Mouse (Mus musculus): ENCODE results near the gene Tmem80.

DNA sequence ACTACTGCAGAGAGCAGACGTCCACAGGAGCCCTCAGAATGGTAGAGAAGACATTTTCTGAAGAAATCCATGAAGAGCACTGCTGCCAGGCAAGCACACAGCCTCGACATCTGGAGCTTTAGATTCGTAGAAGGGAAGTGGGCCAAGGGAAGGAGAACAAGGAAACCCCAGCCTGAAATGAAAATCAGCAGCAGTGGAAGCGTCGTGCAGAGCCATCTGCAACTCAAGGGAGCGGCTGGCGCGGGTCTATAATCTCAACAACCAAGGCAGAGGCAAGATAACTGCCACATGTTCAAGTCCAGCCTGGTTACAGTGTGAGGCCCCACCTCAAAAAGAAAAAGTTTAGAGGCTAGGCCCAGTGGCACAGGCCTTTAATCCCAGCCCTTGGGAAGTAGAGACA lies 12.5 kb upstream of the Tmem80 start:
- no peak for TF ChIP-seq UBTF (IDR thresholded peaks at IDR 0.05; ENCODE audit: low read depth, low read length)
- no peak for TF ChIP-seq TCF12 (IDR thresholded peaks at IDR 0.05; ENCODE audit: low read depth, low read length)
- no peak for TF ChIP-seq POLR2A (IDR thresholded peaks at IDR 0.05; ENCODE audit: low read depth, low read length)
- no peak for TF ChIP-seq MXI1 (IDR thresholded peaks at IDR 0.05; ENCODE audit: low read depth, low read length)
- TF ChIP-seq CTCF (conservative IDR thresholded peaks at IDR 0.05 in 1 of 2, IDR thresholded peaks at IDR 0.05 in 1 of 2; ENCODE audit: low read depth in 2 of 2, low read length in 2 of 2): no peak
- no peak for TF ChIP-seq MAX (IDR thresholded peaks at IDR 0.05; ENCODE audit: low read length)
- TF ChIP-seq E2F4 (IDR thresholded peaks at IDR 0.05; ENCODE audit: insufficient replicate concordance, low read depth, low read length): no peak
- TF ChIP-seq RCOR1 (conservative IDR thresholded peaks at IDR 0.05; ENCODE audit: low read depth, low read length): no peak

Measured in CH12.LX (cell line).